Mouse (Mus musculus) lung, adult 2 months (tissue): ENCODE data around the gene Gdf11. TPM values are rescaled to one million over a fixed set of nuclear protein-coding genes. Genes with fewer than 3 reads are reported as not detected.

Source experiments
- DNase-seq: peaks from one replicate; pipeline ENCODE4 v3.0.0; 2022
- H3K4me1 ChIP-seq: fragments of 200-500 bp; 2 replicates; pipeline ENCODE4 v1.6.1; 2011; ENCODE audit warnings: low read length; ENCODE audit not compliant: control insufficient read depth, insufficient read depth
- H3K4me3 ChIP-seq: fragments of 200-500 bp; replicated peaks from 2 replicates; pipeline ENCODE3; 2011; ENCODE audit warnings: low read depth, mild to moderate bottlenecking, control low read depth, low read length; ENCODE audit errors: extremely low read depth
- CTCF ChIP-seq: fragments of 200-500 bp; IDR thresholded peaks from 2 replicates; pipeline ENCODE4 v1.5.1; 2011; ENCODE audit warnings: mild to moderate bottlenecking, low read length, control low read depth; ENCODE audit not compliant: insufficient read depth
- POLR2A ChIP-seq: fragments of 200-500 bp; IDR thresholded peaks from 2 replicates; pipeline ENCODE4 v1.6.1; 2011; ENCODE audit warnings: low read depth, mild to moderate bottlenecking, control low read depth, low read length, borderline replicate concordance; ENCODE audit errors: extremely low read depth
- WGBS: fragments of 180-500 bp; shearing (Covaris S2); methylation state at CpG from one replicate; pipeline ENCODE4 v1.1.7; 2018; 5-methylcytosine and 5-hydroxymethylcytosine counted together
- polyA plus RNA-seq: library from polyadenylated mRNA; depleted of rRNA; stranded (reverse); fragments of >200 nt; gene quantifications from 2 replicates; pipeline ENCODE4 v1.2.3, GENCODE M21; 2012

The Gdf11 gene
- polyA plus RNA-seq, 1 experiment: 0.99 TPM

DNA sequence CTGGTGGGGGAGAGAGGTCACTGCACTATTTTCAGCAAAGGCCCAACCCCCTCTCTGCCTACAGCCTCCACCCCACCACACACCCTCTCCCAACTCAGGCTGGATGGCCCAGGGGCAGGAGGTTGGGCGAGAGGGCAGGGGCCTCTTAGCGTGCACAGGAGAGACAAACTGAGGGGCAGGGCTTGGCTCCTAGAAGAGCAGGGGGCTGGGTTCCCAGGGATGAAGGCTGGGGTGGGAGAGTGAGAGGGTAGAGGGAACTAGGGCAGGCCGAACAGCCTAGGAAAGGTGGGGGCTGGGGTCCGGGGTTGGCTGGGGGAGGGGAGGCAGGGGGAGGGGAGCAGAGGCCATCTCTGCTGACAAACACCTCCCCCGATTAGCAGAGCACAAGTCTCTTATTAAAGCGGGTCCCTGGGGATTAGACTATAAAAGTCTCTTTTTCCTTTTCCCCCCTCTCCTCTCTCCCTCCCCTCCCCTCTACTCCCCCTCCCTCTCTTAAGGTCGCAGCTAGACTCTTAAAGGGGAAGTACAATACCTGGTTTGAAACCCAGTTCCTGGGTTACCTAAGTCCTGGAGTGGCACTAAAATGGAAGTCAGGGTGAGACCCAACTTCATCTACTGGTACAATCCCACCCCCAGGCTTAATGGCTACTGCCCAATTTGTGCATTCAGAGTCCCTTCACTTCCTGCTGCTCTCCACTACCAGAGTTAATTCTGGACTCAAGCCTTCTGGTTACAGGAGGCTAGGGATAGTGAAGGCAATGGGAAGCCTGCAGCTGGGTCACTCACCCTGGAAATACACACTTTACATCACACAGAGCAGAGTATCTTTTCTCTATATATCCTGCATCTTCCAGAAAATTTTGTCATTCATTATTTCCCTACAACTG, 2.3 kb downstream of the Gdf11 start:
- Histone ChIP-seq H3K4me3 (no peak overlapping the region), H3K4me1 (peaks cover 6% of the 10 kb centered on the region; the same call in 1 of the 2 replicates)
- TF ChIP-seq POLR2A: no peak
- TF ChIP-seq CTCF: no peak
- no peak for DNase-seq
- WGBS: 19% methylated on average over 7 of the region's 7 CpGs

- Histone ChIP-seq H3K4me3 (no peak overlapping the region), H3K4me1 (no peaks in the 10 kb centered on the region)
- TF ChIP-seq CTCF (no peak), POLR2A (no peak)
- WGBS: 86% methylated on average over 5 of the region's 5 CpGs
- DNase-seq: no peak
These were observed 9.5 kb downstream of the Gdf11 start for GRCm38 (mm10) chr10:128882067-128882466.

DNA sequence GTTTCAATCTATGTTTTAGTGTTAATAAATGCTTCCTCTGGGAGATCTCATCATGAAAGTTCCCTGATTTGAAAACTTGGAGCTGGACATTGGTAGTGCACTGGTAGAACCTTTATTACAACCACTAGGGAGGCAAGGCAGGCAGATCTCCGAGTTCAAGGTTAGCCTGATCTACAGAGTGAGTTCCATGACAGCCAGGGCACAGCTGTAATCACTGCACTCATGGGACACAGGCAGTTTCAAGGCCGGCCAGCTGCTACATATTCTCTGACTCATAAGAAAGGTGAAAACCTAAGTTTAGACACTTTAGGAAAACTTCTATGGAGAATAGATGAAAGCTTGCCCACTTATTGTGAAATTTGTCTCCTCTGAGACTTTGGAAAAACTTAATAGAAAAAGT, 12.7 kb downstream of the Gdf11 start:
- DNase-seq: no peak
- WGBS: 76% methylated on average over 2 of the region's 2 CpGs
- TF ChIP-seq CTCF: no peak
- no peak for TF ChIP-seq POLR2A
- no peaks in the 10 kb centered on the region for H3K4me1 ChIP-seq
- H3K4me3 ChIP-seq: no peak overlapping the region

DNA sequence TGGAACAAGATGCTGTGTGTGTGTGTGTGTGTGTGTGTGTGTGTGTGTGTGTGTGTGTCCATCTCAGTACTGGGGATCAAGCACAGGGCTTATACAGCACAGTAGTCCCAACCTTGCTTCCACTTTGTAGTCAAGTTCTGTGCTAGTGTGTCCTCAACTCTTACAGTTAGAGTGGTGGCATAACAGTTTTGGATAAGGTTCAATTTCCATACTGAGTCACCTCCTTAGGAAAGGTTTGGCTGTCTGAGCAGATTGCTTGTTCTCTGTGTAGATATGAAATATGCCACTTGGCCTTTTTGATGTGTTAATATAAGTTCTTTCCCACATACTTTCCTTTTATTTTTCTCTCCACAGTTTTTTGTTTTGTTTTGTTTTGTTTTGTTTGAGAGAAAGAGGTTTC, 13.2 kb downstream of the Gdf11 start:
- H3K4me3 ChIP-seq: no peak overlapping the region
- H3K4me1 ChIP-seq: no peaks in the 10 kb centered on the region
- no peak for DNase-seq
- no peak for TF ChIP-seq POLR2A
- no peak for TF ChIP-seq CTCF

DNA sequence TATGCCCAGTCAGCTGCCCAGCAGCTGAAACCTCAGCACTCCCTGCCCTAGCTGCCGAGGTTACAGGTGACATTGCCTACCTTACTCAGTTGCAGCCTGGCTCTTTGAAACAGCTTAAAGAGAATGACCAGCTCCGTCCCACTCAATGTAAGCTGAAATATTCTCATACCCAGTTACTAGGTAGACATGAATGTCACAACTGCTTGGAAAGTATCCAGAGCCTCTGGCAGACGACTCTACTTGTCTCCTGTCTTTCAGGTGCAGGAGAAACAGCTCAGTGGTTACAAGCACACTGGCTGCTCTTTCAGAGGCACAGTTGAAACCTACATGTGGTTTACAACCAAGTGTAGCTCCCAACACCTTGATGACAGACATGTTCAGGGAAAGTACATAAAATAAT, 21.2 kb downstream of the Gdf11 start:
- no peak for TF ChIP-seq POLR2A
- WGBS: 68% methylated on average over 3 of the region's 3 CpGs

GRCm38 (mm10) chr10:128866518-128866917, 25.0 kb downstream of the Gdf11 start:
- WGBS: 76% methylated on average over 1 of the region's 1 CpGs
- H3K4me3 ChIP-seq: no peak overlapping the region
- H3K4me1 ChIP-seq: 0 out of 2 replicates have a peak, but pooled peaks cover 2% of the 10 kb centered on the region
- no peak for TF ChIP-seq CTCF
- no peak for DNase-seq

More for the DNA sequence above, 21.2 kb downstream of the Gdf11 start:
- DNase-seq: no peak
- Histone ChIP-seq H3K4me3 (no peak overlapping the region), H3K4me1 (no peaks in the 10 kb centered on the region)

DNA sequence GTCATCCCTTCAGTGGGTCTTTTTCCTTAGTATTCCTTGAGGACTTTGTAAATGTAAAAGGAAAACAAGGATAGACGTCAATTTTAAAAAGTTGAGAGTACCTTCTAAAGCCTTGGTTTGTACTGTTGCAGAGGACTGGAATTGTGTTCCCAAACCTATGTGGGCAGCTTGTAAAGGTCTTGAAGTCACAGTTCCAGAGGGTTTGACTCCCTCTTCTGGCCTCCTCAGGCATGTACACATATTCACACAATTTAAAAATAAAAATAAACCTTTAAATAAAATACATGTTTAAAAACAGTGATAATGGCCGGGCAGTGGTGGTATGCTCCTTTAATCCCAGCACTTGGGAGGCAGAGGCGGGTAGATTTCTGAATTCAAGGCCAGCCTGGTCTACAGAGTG, 25.5 kb downstream of the Gdf11 start:
- TF ChIP-seq POLR2A (no peak), CTCF (0 out of 2 replicates have a peak, but pooled peaks have one; percentile 13)
- DNase-seq: no peak
- WGBS: 53% methylated on average over 3 of the region's 3 CpGs
- Histone ChIP-seq H3K4me3 (no peak overlapping the region), H3K4me1 (0 out of 2 replicates have a peak, but pooled peaks cover 2% of the 10 kb centered on the region)

DNA sequence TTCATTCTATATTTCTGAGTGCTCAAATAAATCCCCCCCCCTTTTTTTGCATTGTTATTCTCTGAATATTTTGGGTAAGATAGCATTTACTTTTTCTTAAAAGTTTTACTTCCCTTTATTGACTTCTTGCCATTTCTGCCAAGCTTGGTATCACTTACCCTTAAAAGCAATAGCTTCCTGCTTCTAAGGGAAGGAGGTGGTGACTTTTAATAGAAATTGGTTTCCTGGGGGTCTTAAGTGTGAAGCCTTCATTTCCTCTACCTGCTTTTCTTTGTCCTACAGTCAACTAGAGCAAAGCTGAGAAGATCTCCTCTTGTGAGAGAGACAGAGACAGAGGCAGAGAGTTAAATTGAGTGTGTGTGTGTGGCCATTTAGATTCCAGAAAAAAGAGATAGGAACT, 30.3 kb downstream of the Gdf11 start:
- H3K4me3 ChIP-seq: no peak overlapping the region
- no peak for TF ChIP-seq CTCF
- no peak for TF ChIP-seq POLR2A
- H3K4me1 ChIP-seq: 0 out of 2 replicates have a peak, but pooled peaks cover 2% of the 10 kb centered on the region
- DNase-seq: no peak

DNA sequence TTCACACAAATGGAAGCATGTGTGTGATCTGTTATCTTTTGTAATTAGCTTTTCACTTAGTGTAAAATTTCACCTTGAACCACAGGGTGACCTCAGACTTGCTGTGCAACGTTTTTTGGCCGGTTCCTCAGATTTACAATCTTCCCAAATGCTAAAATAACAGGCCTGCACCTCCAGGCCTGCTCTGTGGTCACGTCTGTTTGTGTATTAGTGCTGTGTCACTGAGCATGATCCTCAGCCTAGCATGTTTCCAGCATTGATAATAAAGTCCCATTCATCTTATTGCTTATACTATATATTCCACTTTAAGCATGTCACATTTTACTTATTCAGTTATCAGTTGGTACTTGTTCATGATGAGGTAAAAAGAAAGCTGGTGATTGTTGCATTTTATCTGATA, 41.2 kb downstream of the Gdf11 start:
- H3K4me3 ChIP-seq: no peak overlapping the region
- 73% methylated on average over 3 of the region's 3 CpGs for WGBS
- no peaks in the 10 kb centered on the region; the same call in 1 of the 2 replicates for H3K4me1 ChIP-seq
- DNase-seq: no peak
- TF ChIP-seq CTCF (no peak), POLR2A (no peak)

GRCm38 (mm10) chr10:128848426-128848825, 43.1 kb downstream of the Gdf11 start:
- no peak for DNase-seq
- Histone ChIP-seq H3K4me3 (no peak overlapping the region), H3K4me1 (no peaks in the 10 kb centered on the region; the same call in 1 of the 2 replicates)
- WGBS: 57% methylated on average over 2 of the region's 2 CpGs
- TF ChIP-seq POLR2A (no peak), CTCF (no peak)

- 91% methylated on average over 4 of the region's 4 CpGs for WGBS
- no peak for TF ChIP-seq CTCF
- TF ChIP-seq POLR2A: no peak
- Histone ChIP-seq H3K4me3 (no peak overlapping the region), H3K4me1 (no peaks in the 10 kb centered on the region; the same call in 1 of the 2 replicates)
- no peak for DNase-seq
These were observed 44.9 kb downstream of the Gdf11 start for GRCm38 (mm10) chr10:128846664-128847063.
